Mouse (Mus musculus): Measurements from ENCODE around the gene March1.

Gene March1

DNA sequence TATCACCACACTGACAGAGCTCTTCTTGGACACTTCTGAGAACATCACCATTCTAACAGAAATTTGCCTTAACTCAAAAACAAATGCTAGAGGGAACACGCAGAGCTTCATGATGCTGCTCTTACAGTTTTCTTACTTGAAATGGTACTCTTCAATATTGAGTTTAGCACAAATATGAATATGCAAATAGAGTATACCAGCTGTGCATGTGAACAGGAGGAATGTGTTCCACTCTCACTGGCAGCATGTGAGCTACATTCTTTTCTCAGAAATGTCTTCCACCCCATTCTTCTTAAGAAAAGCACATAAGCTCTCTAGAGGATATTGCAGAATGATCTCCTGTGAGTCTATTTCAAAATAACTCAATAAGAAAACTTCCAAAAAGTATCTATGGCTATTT lies 370.0 kb downstream of the March1 start:
- no peak for DNase-seq (ENCODE audit: low spot score)

DNA sequence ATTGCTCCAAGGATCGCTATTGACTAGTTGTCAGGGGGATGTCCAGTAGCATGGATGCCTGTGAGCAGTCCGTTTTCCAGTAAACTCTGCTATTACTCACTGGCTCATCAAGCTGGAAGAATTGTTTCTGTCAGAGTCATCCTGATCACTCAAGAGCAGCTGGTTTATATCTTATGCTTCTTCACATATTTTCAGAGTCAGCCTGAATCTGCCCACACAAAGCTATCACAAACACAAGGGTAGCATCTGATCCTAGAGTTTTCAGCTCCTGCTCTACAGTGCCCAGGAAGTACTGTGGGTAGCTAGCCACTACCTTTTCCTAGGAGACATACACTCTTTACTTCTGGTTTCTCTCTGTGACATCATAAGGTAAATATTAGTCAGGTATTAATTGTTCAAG lies 405.1 kb downstream of the March1 start:
- no peak for DNase-seq (ENCODE audit: low spot score)

DNA sequence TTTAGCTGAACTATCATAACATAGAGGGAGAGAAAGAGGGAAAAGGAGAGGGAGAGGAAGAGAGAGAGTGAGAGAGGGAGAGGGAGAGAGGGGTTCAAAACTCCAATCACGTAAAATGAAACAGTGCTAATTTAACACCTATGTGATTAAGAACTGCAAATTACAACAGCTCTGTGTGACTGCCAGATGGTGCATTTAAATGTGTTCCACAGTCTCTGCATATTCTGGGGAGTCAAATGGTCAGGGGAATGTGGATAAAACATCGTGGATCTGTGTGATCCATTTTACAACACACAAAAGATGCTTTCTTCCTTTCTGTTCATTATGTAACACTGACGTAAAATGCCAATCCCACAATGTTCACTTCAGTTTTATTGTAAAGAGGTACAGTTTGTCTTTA lies 416.0 kb downstream of the March1 start:
- DNase-seq (ENCODE audit: low spot score): no peak

DNA sequence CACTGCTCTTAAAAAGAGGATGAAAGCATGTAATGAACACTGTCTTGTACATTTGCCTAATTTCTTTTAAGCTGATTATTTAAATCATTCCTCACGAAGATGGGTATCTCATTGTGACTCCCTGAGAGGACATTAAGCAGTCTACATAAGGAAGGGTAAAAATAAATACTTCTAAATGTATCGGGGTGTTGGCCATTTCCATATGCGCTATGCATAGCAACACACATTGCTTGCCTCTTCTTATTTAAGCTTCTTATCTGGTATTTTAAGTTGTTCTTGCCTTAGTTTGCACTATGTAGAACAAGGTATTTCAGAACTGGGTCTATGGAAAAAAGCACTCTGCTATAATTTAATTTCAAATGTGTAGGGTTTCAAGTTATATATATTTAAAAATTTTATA lies 416.7 kb downstream of the March1 start:
- DNase-seq (ENCODE audit: low spot score): no peak

DNA sequence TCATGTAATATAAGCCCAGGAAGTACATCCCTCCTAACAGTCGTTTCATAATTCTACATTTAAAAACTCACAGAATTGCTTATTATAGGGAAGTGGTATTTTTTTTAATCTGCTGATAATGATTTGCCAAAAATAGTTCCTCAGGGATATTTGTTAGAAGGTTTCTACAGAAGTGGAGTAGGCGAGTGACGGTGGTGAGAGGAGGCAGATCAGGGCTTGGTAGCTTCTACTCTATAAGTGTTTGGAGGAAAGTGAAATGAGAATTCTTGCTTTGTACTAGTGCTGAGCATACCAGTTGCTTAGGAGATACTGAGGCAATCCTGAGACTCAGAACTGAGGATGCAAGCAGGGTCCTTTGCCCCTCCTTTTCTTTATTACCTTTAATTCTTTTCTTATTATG lies 476.5 kb downstream of the March1 start:
- DNase-seq (ENCODE audit: low spot score): no peak

DNA sequence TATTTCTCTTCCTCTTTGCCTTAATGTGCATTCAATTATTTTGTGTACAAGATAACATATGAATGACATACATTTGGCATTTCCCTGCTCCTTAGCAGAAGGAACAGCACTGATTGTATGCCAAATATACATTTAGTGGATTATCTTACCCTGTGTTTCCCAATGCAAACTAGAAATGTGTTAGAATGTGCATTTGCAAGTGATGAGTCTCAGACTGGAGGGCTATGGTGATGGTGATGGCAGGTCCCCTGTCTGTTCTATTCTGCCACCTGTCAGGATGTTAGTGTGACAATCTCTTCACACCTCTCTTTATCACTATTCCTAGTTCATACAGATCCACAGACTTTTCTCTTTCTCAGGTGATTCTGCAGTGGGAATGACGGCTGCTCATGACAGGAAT lies 480.4 kb downstream of the March1 start:
- DNase-seq (ENCODE audit: low spot score): no peak

DNA sequence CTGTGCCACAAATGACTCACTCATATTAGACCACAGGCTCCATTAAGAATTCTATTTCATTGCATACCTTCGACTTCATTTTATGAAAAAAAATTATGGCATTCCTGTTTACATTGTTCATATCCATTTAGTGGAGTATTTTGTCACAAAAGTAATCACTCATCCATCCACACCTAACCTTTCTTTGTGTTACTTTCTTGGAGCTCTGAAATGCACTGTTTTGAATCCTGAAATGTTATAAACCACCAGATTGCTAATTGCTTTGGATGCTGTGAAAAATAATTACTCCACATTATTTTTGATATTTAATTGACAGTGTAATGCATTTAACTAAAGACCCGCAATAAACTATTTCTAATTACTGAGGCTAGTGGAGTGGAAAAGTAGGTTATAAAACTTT lies 501.6 kb downstream of the March1 start:
- no peak for DNase-seq (ENCODE audit: low spot score)

DNA sequence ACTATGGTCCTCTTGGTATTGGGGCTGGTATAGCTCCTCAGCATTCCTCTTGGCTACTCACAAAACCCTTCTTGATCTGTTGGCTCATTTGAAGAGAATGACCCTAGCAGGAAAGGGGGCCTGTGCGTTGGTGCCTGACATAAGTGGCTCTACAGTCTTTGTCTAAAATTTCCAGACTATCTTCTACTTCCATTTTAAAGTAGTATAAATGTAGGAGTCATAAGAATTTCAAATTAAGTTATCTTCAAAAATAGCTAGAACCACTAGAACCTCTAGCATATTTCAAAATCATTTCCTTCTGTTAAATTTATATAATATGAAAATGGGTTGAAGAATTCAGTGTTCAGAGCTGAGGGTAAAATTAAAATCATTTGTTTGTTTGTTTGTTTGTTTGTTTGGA lies 541.9 kb downstream of the March1 start:
- no peak for DNase-seq (ENCODE audit: low spot score)

DNA sequence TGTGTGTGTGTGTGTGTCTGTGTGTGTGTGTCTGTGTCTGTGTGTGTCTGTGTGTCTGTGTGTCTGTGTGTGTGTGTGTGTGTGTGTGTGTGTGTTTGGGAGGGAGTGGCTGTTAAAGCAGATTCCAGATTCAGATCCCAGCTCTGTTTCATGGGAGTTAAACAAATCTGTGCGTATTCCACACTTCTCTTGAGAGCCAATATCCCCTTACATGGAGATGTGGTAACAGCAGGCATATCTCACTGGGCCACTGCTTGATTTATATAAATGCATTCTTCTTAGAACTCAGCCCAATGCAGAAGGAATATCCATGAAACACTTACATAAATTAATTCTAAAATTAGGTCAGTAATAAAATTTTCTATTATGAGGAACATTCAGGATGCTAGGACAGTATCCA lies 549.1 kb downstream of the March1 start:
- no peak for DNase-seq (ENCODE audit: low spot score)

DNA sequence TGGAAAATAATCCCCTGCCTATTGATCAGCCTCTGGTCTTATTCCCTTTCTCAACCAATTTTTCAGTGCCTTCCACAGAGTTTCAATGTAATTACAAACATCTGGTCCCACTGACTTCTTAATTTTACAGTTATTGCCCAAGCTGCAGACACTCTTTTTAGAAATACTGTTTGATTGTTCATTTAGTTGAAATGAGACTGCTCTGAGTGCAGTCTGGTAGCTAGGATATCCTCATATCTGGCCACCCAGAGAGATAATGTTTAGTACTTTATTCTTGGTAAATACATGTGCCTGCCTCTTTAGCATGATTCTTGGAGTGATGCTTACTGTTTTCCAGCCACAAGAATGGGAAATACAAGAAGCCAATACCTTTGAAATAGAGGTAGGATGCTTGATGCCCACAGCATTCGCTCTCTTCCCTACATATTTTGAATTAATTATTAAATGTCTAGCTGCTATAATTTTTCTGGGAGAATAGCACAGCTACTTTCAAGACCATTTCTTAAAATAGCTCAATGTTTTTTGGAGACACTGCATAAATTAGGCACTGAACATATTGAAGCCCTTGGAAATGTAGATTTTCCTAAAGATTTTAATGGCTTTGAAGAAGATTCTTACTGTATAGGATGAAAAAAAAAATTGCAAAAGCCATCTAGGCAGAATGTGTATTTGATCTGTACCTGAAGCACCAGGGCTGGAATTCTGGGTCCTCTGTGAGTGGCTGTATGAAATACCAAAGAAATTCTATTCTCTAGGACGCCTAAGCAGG lies 549.9 kb downstream of the March1 start:
- DNase-seq (ENCODE audit: low spot score): no peak

DNA sequence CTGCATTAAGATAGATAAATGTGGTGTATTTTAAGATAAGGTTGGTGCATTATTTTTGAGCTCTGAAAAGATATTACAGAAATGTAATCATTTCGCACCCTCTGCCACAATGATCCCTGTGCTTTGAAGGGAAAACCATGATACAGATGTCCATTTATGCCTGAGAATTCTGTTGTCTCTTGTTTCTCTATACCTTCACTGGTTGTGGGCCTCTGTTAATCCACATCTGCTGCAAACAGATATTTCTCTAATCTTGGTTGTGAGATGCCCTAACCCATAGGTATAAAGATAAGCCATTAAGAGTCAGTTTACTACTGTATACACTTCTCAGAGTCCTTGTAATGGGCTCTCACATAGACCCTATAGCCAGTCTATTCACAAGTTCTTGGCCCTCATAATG lies 561.6 kb downstream of the March1 start:
- DNase-seq (ENCODE audit: low spot score): no peak

DNA sequence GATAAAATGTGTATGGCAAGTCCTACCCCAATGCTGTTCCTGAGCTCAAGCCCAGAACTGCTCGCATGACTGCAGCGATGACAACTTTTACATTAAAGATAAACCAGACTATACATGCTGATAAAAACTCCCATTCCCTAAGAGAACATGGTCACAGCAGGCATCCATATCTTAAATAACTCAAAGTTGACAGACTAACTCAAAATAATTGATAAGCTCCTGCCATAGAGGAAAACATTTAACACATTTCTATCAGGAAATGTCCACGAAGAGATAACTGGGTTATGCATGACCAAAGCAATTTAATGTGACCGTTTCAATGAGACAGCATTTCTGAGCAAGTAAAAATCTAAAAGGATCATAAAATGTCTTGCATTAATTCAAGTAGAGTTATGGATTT lies 563.6 kb downstream of the March1 start:
- no peak for DNase-seq (ENCODE audit: low spot score)

DNA sequence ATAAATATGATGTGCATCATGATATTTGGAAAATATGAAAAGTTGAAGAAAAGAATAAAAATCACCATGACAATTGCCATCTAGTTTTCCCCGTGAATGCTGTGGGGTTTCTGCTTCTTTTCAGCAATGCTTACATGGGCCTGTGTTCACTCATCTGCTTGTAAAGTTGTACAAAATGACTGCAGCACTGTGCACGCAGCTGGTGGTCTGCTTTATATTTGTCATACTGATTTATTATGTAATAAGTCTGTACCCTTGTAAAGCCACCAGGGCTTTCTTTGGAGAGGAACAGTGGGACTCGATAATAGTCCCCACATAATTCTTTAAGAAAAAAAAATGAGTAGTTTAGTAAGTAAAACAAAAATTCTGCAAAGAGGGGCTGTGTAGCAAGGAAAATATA lies 564.6 kb downstream of the March1 start:
- no peak for DNase-seq (ENCODE audit: low spot score)

DNA sequence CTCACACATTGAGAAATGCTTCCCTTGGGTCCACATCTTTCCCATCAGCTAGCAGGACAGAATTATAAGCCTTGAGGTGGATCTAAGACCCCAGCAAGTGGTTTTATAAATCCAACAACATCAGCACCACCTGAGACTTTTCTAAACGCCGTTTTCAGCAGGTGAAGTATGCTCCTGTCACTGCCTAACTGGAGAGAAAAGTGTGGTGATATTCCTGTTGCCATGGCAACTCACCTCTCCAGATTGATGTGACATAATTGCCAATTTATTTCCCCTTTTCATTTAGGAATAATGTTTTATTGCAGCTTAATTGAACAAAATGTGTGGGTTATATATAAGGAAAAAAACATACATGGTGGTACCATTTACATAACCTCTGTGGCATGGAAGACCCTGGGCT lies 565.8 kb downstream of the March1 start:
- DNase-seq (ENCODE audit: low spot score): no peak

DNA sequence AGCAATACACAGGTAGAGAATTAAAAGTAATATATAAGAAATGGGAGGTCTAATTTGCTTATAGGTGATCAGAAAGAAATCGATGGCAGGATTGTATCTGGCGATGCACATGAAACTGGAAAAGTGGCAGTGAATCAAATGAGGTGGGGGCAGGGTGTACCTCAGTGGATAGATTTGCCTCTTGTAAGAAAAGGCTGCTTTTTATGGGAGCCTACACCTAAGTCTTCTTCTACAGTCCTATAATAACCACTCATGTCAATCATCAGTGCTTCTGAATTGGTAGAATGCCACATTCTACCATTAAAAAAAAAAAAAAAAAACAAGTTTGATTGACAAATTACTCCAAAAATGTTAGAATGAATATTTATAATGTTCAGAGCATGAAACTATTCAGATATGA lies 567.5 kb downstream of the March1 start:
- DNase-seq (ENCODE audit: low spot score): no peak

DNA sequence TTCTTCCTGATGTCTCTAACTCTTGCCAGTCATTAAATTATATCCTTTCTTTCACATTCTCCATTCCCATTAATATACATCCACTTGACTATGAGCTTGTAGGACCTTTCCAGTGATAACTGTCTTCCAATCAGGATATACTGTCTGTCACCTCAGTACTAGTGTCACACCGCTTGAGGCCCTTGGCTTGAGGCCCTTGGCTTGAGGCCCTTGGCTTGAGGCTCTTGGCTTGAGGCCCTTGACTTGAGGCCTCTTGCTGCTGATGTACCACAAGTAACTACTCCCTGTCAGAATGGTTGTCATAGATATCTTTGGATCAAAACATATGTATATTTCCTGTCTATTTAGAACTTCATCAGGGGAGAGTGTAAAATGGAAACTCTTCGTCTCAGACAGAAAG lies 576.7 kb downstream of the March1 start:
- no peak for DNase-seq (ENCODE audit: low spot score)

DNA sequence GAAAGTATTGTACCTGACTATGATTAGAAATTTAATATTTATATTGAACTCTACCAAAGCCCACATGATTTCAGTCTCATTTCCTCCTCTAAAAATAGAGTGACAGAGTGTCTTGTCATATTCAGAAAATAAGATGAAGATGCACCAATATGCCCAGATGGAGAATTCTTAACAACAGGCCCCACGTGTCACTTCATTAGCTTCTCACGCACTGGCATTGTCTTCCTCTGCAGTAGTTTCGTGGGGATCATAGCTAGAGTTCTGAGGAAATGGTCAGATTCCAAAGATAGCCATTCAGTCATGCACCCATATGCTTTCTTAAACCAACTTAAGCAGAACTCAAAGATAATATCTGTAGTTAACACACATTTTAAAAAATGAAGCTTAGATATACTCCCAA lies 582.5 kb downstream of the March1 start:
- no peak for DNase-seq (ENCODE audit: low spot score)

DNA sequence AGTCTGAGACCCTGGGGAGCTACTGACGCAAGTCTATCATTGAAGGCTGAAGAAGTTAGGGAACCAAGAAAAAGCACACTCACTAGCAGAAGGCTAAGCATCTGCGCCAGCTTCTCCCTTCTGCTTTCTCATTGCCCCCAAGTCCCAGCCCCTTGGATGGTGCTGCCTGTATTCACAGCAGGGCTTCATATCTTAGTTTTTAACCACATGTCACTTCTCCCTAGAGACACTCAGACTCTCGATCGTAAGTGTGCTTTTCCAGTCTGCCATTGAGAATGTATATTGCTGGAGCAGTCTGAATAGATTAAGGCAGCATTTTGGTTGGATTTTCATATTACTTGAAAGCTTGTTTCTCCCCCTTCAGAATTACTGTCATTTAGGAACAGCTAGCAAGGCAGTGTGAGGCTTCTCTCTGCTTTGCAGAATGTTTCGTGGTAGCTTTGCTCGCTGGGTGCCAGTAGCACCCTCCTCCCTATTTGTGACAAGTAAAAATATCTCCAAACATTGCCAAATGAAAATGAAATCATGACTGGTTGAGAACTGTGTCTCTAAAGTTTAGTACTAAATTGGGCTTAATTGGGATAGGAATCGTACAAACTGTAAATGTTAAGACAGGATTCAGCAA lies 586.2 kb downstream of the March1 start:
- no peak for DNase-seq (ENCODE audit: low spot score)

DNA sequence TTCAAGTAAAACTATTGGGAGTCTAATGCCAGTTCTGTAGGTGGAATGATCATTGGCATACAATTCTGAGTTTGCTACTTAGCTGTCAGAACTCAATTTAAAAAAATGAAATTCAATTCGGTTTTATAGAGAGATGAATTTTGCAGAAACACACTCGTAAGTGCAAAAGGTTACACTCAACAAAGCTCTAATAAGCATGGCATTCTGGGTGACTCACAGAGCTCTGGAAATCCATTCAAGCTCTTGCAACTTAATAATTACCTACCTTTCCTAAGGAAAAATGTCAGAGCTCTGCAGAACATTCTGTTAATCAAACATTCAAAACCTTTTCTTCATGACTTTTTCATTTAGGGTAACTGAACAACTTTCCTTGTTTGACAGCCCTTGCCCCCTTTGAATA lies 591.9 kb downstream of the March1 start:
- no peak for DNase-seq (ENCODE audit: low spot score)

DNA sequence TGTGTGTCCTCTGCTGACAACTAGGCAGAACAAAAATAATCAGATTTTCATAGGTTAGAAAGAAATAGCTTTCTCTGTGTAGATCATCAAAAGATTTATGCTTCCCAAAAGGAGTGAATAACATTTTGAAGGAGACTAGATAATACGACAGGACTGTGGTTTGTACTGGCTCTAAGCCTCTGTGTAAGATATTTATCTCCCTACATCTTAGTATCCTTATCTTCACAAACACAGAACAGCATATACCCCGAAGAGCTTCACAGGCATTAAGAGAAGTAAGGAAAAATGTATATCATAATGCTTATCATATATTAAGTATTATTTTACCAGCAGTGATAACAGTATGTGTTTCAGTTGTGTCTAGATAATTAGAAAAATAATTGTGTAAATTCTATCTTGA lies 592.6 kb downstream of the March1 start:
- DNase-seq (ENCODE audit: low spot score): no peak

DNA sequence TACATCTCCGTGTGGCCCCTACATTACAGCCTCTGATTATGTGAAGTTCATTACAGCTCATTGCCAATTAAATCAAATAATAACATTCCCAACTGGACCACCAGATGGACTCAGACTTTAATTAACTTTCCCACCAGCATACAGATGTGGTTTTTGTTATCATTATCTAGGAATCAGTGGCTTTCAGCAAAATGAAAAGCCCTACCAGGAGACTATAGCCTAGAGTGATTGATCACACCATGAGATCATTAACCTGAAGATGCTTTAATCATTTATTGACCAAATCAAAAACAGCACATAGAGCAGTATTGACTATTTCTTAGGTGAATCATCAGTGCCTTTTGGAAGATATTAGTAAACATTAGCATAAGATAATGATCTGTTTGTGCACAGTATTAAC lies 602.3 kb downstream of the March1 start:
- no peak for DNase-seq (ENCODE audit: low spot score)

DNA sequence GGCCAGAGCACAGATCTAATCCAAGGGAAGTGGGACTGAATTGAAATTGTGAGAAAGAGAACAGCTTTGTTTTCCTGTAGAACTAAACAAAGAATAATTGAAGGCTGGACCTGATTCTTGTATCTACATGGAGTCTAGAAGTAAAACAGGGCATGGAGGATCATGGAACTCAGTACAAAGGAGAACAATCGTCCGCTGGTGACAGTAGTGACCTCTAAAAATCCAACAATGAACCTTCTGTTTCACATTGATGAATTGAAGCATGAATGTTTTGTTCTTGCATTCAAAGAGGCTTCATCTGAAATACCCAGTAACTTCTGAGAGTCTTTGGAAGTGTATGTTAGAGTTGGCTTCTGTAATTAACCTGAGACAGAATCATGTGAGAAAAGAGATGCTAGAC lies 612.2 kb downstream of the March1 start:
- DNase-seq (ENCODE audit: low spot score): no peak

DNA sequence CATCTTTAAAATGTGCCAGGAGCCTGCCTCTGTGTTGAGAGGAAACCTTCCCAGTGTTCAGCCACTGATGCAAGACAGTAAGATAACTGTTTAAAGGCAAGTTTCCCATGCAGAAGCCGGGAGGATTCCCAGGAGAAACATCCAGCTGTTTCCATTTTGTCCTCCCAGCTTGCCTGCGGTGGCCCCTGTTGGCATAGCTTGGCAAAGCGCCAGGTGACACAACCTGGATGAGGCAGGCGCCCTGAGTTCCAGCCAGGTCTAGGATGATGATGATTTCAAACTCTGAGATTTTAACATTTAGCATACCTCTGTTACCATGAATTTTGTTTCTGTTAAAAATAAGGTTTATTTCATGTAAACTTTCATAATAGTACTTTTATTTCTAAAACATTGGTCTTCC lies 651.8 kb downstream of the March1 start:
- DNase-seq (ENCODE audit: low spot score): no peak

DNA sequence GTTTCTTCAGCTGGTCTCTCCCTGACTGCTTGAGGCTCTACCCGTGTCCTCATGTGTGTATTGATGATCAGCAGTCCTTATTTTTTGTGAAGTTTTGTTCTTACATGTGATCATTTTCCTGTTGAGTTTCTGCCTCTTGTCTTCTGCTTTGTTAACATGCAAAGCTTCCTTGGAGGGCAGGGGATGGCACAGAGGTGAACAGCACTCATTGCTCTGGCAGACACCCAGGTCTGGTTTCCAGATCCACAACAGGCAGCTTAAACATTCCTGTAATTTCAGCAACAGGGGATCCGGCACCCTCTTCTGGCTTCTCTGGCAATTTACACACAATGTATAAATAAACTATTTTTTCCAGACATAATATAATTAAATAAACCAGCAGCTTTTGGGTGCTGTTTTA lies 652.4 kb downstream of the March1 start:
- DNase-seq (ENCODE audit: low spot score): no peak

Data from urinary bladder, postnatal 25 days (tissue).